Mouse (Mus musculus) spleen, adult 2 months (tissue): ENCODE measurements around the gene Cfp. TPM values are rescaled to one million over a fixed set of nuclear protein-coding genes. Genes with fewer than 3 reads are reported as not detected.

Experiments used
- DNase-seq, 2 experiments: peaks; one replicate each; pipeline versions ENCODE4 v3.0.0 to v3.0.0-alpha.2; 2012 to 2021; ENCODE audit warnings: low spot score in 2 of 2, low read depth in 1 of 2
- H3K27ac ChIP-seq: fragments of 200-500 bp; 2 replicates; pipeline ENCODE4 v1.5.1; 2012; ENCODE audit warnings: low read length, inconsistent platforms; ENCODE audit not compliant: insufficient read depth
- H3K27me3 ChIP-seq: fragments of 200-500 bp; 2 replicates; pipeline ENCODE4 v1.6.1; 2012; ENCODE audit warnings: mild to moderate bottlenecking, moderate library complexity, low read length, inconsistent platforms; ENCODE audit not compliant: control insufficient read depth, insufficient read depth
- H3K36me3 ChIP-seq: fragments of 200-500 bp; 2 replicates; pipeline ENCODE4 v1.6.1; 2012; ENCODE audit warnings: mild to moderate bottlenecking, low read length, inconsistent platforms; ENCODE audit not compliant: control insufficient read depth, insufficient read depth
- H3K4me1 ChIP-seq: fragments of 200-500 bp; 2 replicates; pipeline ENCODE4 v1.6.1; 2011; ENCODE audit warnings: inconsistent platforms; ENCODE audit not compliant: control insufficient read depth, insufficient read depth, insufficient read length
- H3K4me3 ChIP-seq: fragments of 200-500 bp; 2 replicates; pipeline ENCODE4 v1.5.1; 2011; ENCODE audit warnings: mild to moderate bottlenecking, inconsistent platforms; ENCODE audit not compliant: insufficient read depth, insufficient read length; ENCODE audit errors: extremely low read depth
- CTCF ChIP-seq: fragments of 200-500 bp; IDR thresholded peaks from 2 replicates; pipeline ENCODE4 v1.5.1; 2011; ENCODE audit warnings: mild to moderate bottlenecking, inconsistent platforms; ENCODE audit not compliant: insufficient read depth, insufficient read length, insufficient replicate concordance; ENCODE audit errors: extremely low read depth
- POLR2A ChIP-seq: fragments of 200-500 bp; IDR thresholded peaks from 2 replicates; pipeline ENCODE4 v1.6.1; 2011; ENCODE audit warnings: low read depth, low read length, inconsistent platforms
- WGBS: fragments of 180-500 bp; shearing (Covaris S2); methylation state at CpG from one replicate; pipeline ENCODE4 v1.1.7; 2018; 5-methylcytosine and 5-hydroxymethylcytosine counted together
- polyA plus RNA-seq: library from polyadenylated mRNA; depleted of rRNA; stranded (reverse); fragments of >200 nt; gene quantifications from 2 replicates; pipeline ENCODE4 v1.2.3, GENCODE M21; 2012; rRNA removed

Gene Cfp
- 189 and 193 TPM in 2 replicates for polyA plus RNA-seq

DNA sequence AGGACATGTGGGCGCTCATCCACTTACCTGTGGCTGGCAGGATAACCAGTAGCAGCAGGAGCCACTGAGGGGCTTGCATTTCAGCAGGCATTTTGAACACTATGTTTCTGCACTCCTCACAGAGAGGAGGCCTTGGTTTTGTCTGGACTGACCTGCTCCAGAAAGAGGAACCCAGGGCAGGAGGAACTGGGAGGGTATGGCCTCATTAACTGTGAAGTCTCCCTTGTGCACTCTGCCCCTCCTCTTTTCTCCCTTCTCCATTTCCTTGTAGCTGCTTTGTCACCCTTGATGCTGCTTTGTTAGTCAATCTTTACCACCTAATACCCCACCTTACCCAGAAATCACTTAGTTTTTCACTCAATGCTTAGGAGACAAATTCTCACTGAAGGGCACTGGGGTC lies at the start of gene Cfp:
TSS of gene Cfp (minus strand) at position 192 of the 400 bp plus-strand sequence.
- peak within 1 kb of the TSS; percentile 28; the same call in 1 of the 2 replicates for H3K4me3 ChIP-seq
- H3K27ac ChIP-seq = peak within 1 kb of the TSS; percentile 58
- H3K36me3 ChIP-seq = peaks cover 15% of the 10 kb centered on the region; the same call in 1 of the 2 replicates
- peaks cover 11% of the 10 kb centered on the region; the same call in 1 of the 2 replicates for H3K4me1 ChIP-seq
- TF ChIP-seq POLR2A (no peak), CTCF (no peak)
- no peak for DNase-seq
- no peaks in the 10 kb centered on the region for H3K27me3 ChIP-seq
- 59% methylated on average over 1 of the region's 1 CpGs for WGBS

DNA sequence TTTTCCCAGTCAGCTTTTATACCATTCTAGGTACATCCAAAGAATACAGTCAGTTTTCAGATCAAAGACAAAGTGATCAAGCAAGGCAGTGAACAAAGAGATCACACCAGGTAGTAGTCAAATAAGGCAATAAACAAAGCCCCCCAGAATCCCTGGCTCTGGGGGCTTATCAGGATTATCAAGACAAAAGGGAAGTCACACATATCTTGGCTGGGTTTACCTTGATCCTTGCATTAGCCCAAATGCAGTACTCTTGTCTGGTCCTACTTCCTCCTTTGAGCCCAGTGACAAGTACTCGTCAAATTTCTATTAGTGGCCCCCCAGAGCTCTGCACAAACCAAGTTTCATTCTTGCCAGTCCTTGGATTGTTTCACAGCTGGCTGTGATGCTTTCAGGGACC lies 49.5 kb upstream of the Cfp start:
- Histone ChIP-seq H3K27ac (no peak overlapping the region), H3K4me1 (no peaks in the 10 kb centered on the region), H3K36me3 (no peaks in the 10 kb centered on the region), H3K4me3 (no peak overlapping the region), H3K27me3 (no peaks in the 10 kb centered on the region)
- WGBS = 61% methylated on average over 1 of the region's 1 CpGs
- DNase-seq = no peak
- no peak for TF ChIP-seq CTCF
- TF ChIP-seq POLR2A = no peak

- Histone ChIP-seq H3K36me3 (peaks cover 3% of the 10 kb centered on the region), H3K27me3 (no peaks in the 10 kb centered on the region), H3K4me3 (peak within 1 kb of the TSS; percentile 66), H3K4me1 (no peaks in the 10 kb centered on the region), H3K27ac (peak within 1 kb of the TSS; percentile 75)
- WGBS = 25% methylated on average over 57 of the region's 57 CpGs
- TF ChIP-seq CTCF = no peak
- TF ChIP-seq POLR2A = no peak
- peak; percentile 72 to 81 for DNase-seq
Measured at GRCm38 (mm10) chrX:20961477-20962378, 30.4 kb upstream of the Cfp start, which contains the start of gene Uxt. TSS of gene Uxt (minus strand) at chrX:20962017.

- Histone ChIP-seq H3K4me3 (peak within 1 kb of the TSS; percentile 71), H3K27ac (peak within 1 kb of the TSS; percentile 56), H3K27me3 (no peaks in the 10 kb centered on the region), H3K4me1 (no peaks in the 10 kb centered on the region; the same call in 1 of the 2 replicates), H3K36me3 (no peaks in the 10 kb centered on the region)
- WGBS = 27% methylated on average over 30 of the region's 30 CpGs
- peak; percentile 77 to 80 for DNase-seq
- no peak for TF ChIP-seq CTCF
- no peak for TF ChIP-seq POLR2A
Measured at GRCm38 (mm10) chrX:20950191-20950880, 19.0 kb upstream of the Cfp start, which contains the start of gene Elk1. TSS of gene Elk1 (minus strand) at chrX:20950608.

- no peak for TF ChIP-seq POLR2A
- TF ChIP-seq CTCF = peak; percentile 39; the same call in 1 of the 2 replicates
- no peak overlapping the region for H3K27ac ChIP-seq
- H3K4me1 ChIP-seq = no peaks in the 10 kb centered on the region; the same call in 1 of the 2 replicates
- peak in 1 of 2 experiments; percentile 34 for DNase-seq
- H3K36me3 ChIP-seq = no peaks in the 10 kb centered on the region
- no peak overlapping the region for H3K4me3 ChIP-seq
- 18% methylated on average over 4 of the region's 4 CpGs for WGBS
- no peaks in the 10 kb centered on the region for H3K27me3 ChIP-seq
Measured at GRCm38 (mm10) chrX:20946055-20946454, 14.7 kb upstream of the Cfp start.

DNA sequence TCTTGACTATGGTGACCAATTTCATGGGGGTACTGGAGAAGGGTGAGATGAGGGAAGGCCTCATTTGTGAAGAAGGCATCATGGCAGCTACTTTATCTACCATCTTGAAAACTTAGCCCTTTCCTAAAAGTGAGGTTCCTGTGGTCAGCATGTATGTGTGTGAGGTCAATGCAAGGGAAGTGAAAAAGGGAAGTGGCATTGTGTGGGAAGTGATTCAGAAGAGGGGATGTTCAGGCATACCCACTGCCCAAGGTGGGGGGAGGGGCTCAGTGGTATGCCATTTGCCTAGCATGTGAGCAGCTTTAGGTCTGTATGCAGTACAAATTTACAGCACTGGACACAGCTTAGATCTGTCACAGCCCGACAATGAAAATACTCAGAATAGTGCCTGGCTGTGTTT lies 608 bp upstream of the Cfp start:
- DNase-seq = peak in 1 of 2 experiments; percentile 63
- Histone ChIP-seq H3K27ac (peak overlapping the region; percentile 22; the same call in 1 of the 2 replicates), H3K27me3 (no peaks in the 10 kb centered on the region), H3K4me1 (peaks cover 11% of the 10 kb centered on the region; the same call in 1 of the 2 replicates), H3K36me3 (peaks cover 14% of the 10 kb centered on the region), H3K4me3 (no peak overlapping the region)
- WGBS = 35% methylated on average over 1 of the region's 1 CpGs
- no peak for TF ChIP-seq POLR2A
- no peak for TF ChIP-seq CTCF
